Mouse (Mus musculus) left cerebral cortex, postnatal 36 days (tissue): ENCODE data around the gene Tmem44. TPM values are rescaled to one million over a fixed set of nuclear protein-coding genes. Genes with fewer than 3 reads are reported as not detected.
"Not testable (repeated sequence)": the region's sequence is repeated elsewhere in the genome, so short reads cannot be mapped to it uniquely, and the experiment has no call there.

Source experiments
- DNase-seq, 2 experiments: peaks; one replicate each; pipeline ENCODE4 v3.0.0; 2021 to 2022; ENCODE audit warnings: low spot score in 2 of 2, mixed read lengths in 1 of 2
- intact Hi-C: fragments of 180-260 bp; cut with DNase I; formaldehyde crosslinking; loops from one replicate; pipeline ENCODE4 v1.15.1; 2025
- total RNA-seq, 2 experiments: library from RNA; stranded (reverse); gene quantifications; 2 replicates each; pipeline ENCODE4 v1.2.3; 2021

The Tmem44 gene
- total RNA-seq, 2 experiments from 2014 or later = 68.1 to 71.7 TPM

GRCm38 (mm10) chr16:30464742-30465141, 85.9 kb downstream of the Tmem44 start:
- intact Hi-C loops = not testable (repeated sequence)

More at GRCm38 (mm10) chr16:30464742-30465141, 85.9 kb downstream of the Tmem44 start:
- DNase-seq = not testable (repeated sequence)

Other genes with a start within 250 kb of the Tmem44 start
- gene Gp5, start 240.1 kb downstream of the Tmem44 start, total RNA-seq = 1 to 10 TPM in 1 of 2 experiments, under 1 TPM in 1; 0.99 to 1.2 TPM
- 10 to 100 TPM; 61.8 to 71.6 TPM for gene Atp13a3, start 144.9 kb downstream of the Tmem44 start, total RNA-seq
- gene Lsg1, start 36.8 kb upstream of the Tmem44 start, total RNA-seq = 10 to 100 TPM; 20.4 to 21.8 TPM
- gene Fam43a, start 48.9 kb upstream of the Tmem44 start, total RNA-seq = 10 to 100 TPM; 14.6 to 15.9 TPM